Mouse (Mus musculus) lung, adult 2 months (tissue): ENCODE results near the gene Mmp24.

Source experiments
- CTCF ChIP-seq: fragments of 200-500 bp; IDR thresholded peaks from 2 replicates; pipeline ENCODE4 v1.5.1; 2011; ENCODE audit warnings: mild to moderate bottlenecking, low read length, control low read depth; ENCODE audit not compliant: insufficient read depth
- POLR2A ChIP-seq: fragments of 200-500 bp; IDR thresholded peaks from 2 replicates; pipeline ENCODE4 v1.6.1; 2011; ENCODE audit warnings: low read depth, mild to moderate bottlenecking, control low read depth, low read length, borderline replicate concordance; ENCODE audit errors: extremely low read depth

GRCm38 (mm10) chr2:155830841-155831240 is 55.7 kb downstream of the Mmp24 start:
- no peak for TF ChIP-seq CTCF
- no peak for TF ChIP-seq POLR2A
